12 mouse cellular contexts compared by ENCODE assay signal in genomic region chr13:34724831-34725592, GRCm38 (mm10). TPM values are rescaled to one million over a fixed set of nuclear protein-coding genes. Genes with fewer than 3 reads are reported as not detected.
DNase-seq lines count a peak whose midpoint lies in the region; ATAC-seq and TF ChIP-seq lines count a peak whose summit lies in the region.
"Had no signal": no experiment of that assay in that cellular context is flagged by ENCODE, and none has a peak within 500 bp of the region (broad histone marks: within the 10 kb centered on the region; RNA-seq: fewer than 3 reads in every experiment).

No protein-coding gene starts in this region.

- H3K36me3 ChIP-seq in hindbrain, embryonic 10.5 days, result no peaks in the 10 kb centered on the region
- H3K36me3 ChIP-seq in hindbrain, embryonic 12.5 days, result no peaks in the 10 kb centered on the region
- H3K36me3 ChIP-seq in intestine, embryonic 15.5 days, result no peaks in the 10 kb centered on the region
- no peaks in the 10 kb centered on the region for H3K36me3 ChIP-seq in liver, embryonic 15.5 days (replicated peaks)

- no peak overlapping the region for H3K4me3 ChIP-seq in hindbrain, embryonic 10.5 days
- no peak overlapping the region for H3K4me3 ChIP-seq in hindbrain, embryonic 12.5 days
- no peak overlapping the region for H3K4me3 ChIP-seq in intestine, embryonic 15.5 days (replicated peaks)
- H3K4me3 ChIP-seq in liver, embryonic 15.5 days (replicated peaks), result no peak overlapping the region
- no peak overlapping the region for H3K4me3 ChIP-seq in left cerebral cortex, adult 2 months

- 76% methylated on average over 8 of the region's 8 CpGs for WGBS in hindbrain, embryonic 10.5 days
- 72% methylated on average over 8 of the region's 8 CpGs for WGBS in hindbrain, embryonic 12.5 days
- WGBS in intestine, embryonic 15.5 days, result 63% methylated on average over 8 of the region's 8 CpGs
- whole genome bisulfite sequencing in liver, embryonic 15.5 days (ENCODE audit: insufficient replicate concordance), result 57% methylated on average over 8 of the region's 8 CpGs

- no peak for TF ChIP-seq CTCF in left cerebral cortex, adult 2 months (IDR thresholded peaks at IDR 0.05)

- no peaks in the 10 kb centered on the region for H3K27me3 ChIP-seq in hindbrain, embryonic 10.5 days (ENCODE audit: insufficient read depth, poor library complexity, severe bottlenecking)
- H3K27me3 ChIP-seq in hindbrain, embryonic 12.5 days, result no peaks in the 10 kb centered on the region
- no peaks in the 10 kb centered on the region for H3K27me3 ChIP-seq in intestine, embryonic 15.5 days (replicated peaks)
- no peaks in the 10 kb centered on the region for H3K27me3 ChIP-seq in liver, embryonic 15.5 days
- H3K27me3 ChIP-seq: CH12.LX had no signal

- H3K4me2 ChIP-seq in hindbrain, embryonic 12.5 days (replicated peaks), result no peak overlapping the region
- peak overlapping the region; percentile 55; the same call in 1 of the 2 replicates for H3K4me2 ChIP-seq in intestine, embryonic 15.5 days (replicated peaks)
- H3K4me2 ChIP-seq in liver, embryonic 15.5 days, result no peak overlapping the region

- H3K9ac ChIP-seq in hindbrain, embryonic 12.5 days, result no peak overlapping the region
- no peak overlapping the region for H3K9ac ChIP-seq in intestine, embryonic 15.5 days
- H3K9ac ChIP-seq in liver, embryonic 15.5 days, result no peak overlapping the region

- peaks cover 22% of the 10 kb centered on the region for H3K4me1 ChIP-seq in hindbrain, embryonic 10.5 days (replicated peaks)
- H3K4me1 ChIP-seq in hindbrain, embryonic 12.5 days, result peaks cover 18% of the 10 kb centered on the region
- peaks cover 15% of the 10 kb centered on the region; the same call in 1 of the 2 replicates for H3K4me1 ChIP-seq in intestine, embryonic 15.5 days (replicated peaks)
- H3K4me1 ChIP-seq in liver, embryonic 15.5 days (replicated peaks), result peaks cover 9% of the 10 kb centered on the region; the same call in 1 of the 2 replicates

- intact Hi-C loops in left cerebral cortex, adult 2 months (cut with DNase I), result loop anchor here (5.0 kb wide), 2 partner anchors 37 to 73 kb away; partner anchors contain the start of gene Pxdc1

- H3K9me3 ChIP-seq in hindbrain, embryonic 10.5 days, result no peaks in the 10 kb centered on the region
- no peaks in the 10 kb centered on the region; the same call in 1 of the 2 replicates for H3K9me3 ChIP-seq in hindbrain, embryonic 12.5 days (replicated peaks)
- H3K9me3 ChIP-seq in intestine, embryonic 15.5 days, result no peaks in the 10 kb centered on the region
- H3K9me3 ChIP-seq in liver, embryonic 15.5 days (replicated peaks), result no peaks in the 10 kb centered on the region

- peak overlapping the region; percentile 60; the same call in 1 of the 2 replicates for H3K27ac ChIP-seq in hindbrain, embryonic 10.5 days
- no peak overlapping the region for H3K27ac ChIP-seq in hindbrain, embryonic 12.5 days
- H3K27ac ChIP-seq in intestine, embryonic 15.5 days, result peak overlapping the region; percentile 69
- H3K27ac ChIP-seq in liver, embryonic 15.5 days (replicated peaks), result peak overlapping the region; percentile 55
- no peak overlapping the region for H3K27ac ChIP-seq in left cerebral cortex, adult 2 months

- no peak for ATAC-seq in hindbrain, embryonic 12.5 days (ENCODE audit: low FRiP score)
- ATAC-seq in intestine, embryonic 15.5 days, result no peak
- peak; percentile 73 for ATAC-seq in liver, embryonic 15.5 days (ENCODE audit: insufficient read depth)

- DNase-seq in hindbrain, embryonic 10.5 days (ENCODE audit: low spot score), result peak; percentile 41
- DNase-seq in embryo, embryonic 11.5 days (ENCODE audit: low read depth, low spot score), result peak; percentile 27
- no peak for DNase-seq in frontal cortex, adult 2 months (ENCODE audit: extremely low spot score in 1 of 2, low spot score in 1 of 2)
- DNase-seq in left cerebral cortex, adult 8-10 months (ENCODE audit: low spot score in 2 of 2), result no peak
- no peak for DNase-seq in left cerebral cortex, adult 2 months (ENCODE audit: extremely low spot score in 1 of 2, low spot score in 2 of 2)

RNA-seq across cellular contexts. Expression of gene Fam50b, which starts 9.6 kb away (rescaled TPM):
- polyA plus RNA-seq in hindbrain, embryonic 10.5 days (2016; fragmentation: Nextera tagmentation; extraction: Ambion mirVana), result 0.12 TPM in 1 of 2 replicates, not detected in the other
- 0.17 TPM in 1 of 2 replicates, not detected in the other for polyA plus RNA-seq in hindbrain, embryonic 12.5 days (2016; fragmentation: Nextera tagmentation; extraction: Ambion mirVana)
- polyA plus RNA-seq in intestine, embryonic 15.5 days (2015; fragmentation: Nextera tagmentation; extraction: Ambion mirVana), result not detected in 2 replicates
- 0.07 TPM in 1 of 2 replicates, not detected in the other for polyA plus RNA-seq in liver, embryonic 15.5 days (2015; fragmentation: Nextera tagmentation; extraction: Ambion mirVana)
- polyA plus RNA-seq in frontal cortex, adult 2 months (2012; rRNA removed), result not detected in 2 replicates
- total RNA-seq in left cerebral cortex, adult 8-10 months (2022), result not detected
- not detected for total RNA-seq in left cerebral cortex, adult 2 months (2021)
- total RNA-seq: granulocyte monocyte progenitor cell, adult 5-6 weeks; megakaryocyte-erythroid progenitor cell, adult 5-6 weeks had no signal
- polyA plus RNA-seq: cortical plate, adult 2 months had no signal

Comparison
In these comparisons a context has a peak if more than half of its experiments do, and no peak if none do; other contexts are left out.
1. H3K27ac ChIP-seq: peak in hindbrain, embryonic 10.5 days (single experiment), intestine, embryonic 15.5 days (single experiment) and liver, embryonic 15.5 days (single experiment); none in hindbrain, embryonic 12.5 days (single experiment) and left cerebral cortex, adult 2 months (single experiment).
2. DNase-seq: peak in hindbrain, embryonic 10.5 days (single experiment) and embryo, embryonic 11.5 days (single experiment); none in frontal cortex, adult 2 months (0 of 2), left cerebral cortex, adult 8-10 months (0 of 2) and left cerebral cortex, adult 2 months (0 of 2).